Mouse (Mus musculus): ENCODE data around the gene Ldhd. TPM values are rescaled to one million over a fixed set of nuclear protein-coding genes. Genes with fewer than 3 reads are reported as not detected.

Gene Ldhd
- polyA plus RNA-seq, 1 experiment from 2014 or later, result 1.7 TPM

- Histone ChIP-seq H3K27ac (ENCODE audit: low read length) (no peak overlapping the region), H3K9me3 (ENCODE audit: low read length) (no peaks in the 10 kb centered on the region), H3K9ac (replicated peaks; ENCODE audit: low read depth) (no peak overlapping the region), H3K4me3 (ENCODE audit: low read depth, low read length) (no peak overlapping the region), H3K4me2 (replicated peaks; ENCODE audit: low read depth, low read length) (no peak overlapping the region), H3K27me3 (replicated peaks; ENCODE audit: insufficient read depth, low read length) (no peaks in the 10 kb centered on the region), H3K36me3 (ENCODE audit: insufficient read depth, low read length) (no peaks in the 10 kb centered on the region), H3K4me1 (ENCODE audit: insufficient read depth, low read depth, low read length) (no peaks in the 10 kb centered on the region)
- TF ChIP-seq CTCF (IDR thresholded peaks at IDR 0.05) (no peak), EP300 (IDR thresholded peaks at IDR 0.05) (no peak)
- ATAC-seq (no peak), DNase-seq (ENCODE audit: low spot score) (no peak)
These were observed 53.7 kb downstream of the Ldhd start for GRCm38 (mm10) chr8:111576501-111576900.

- Histone ChIP-seq H3K9ac (replicated peaks; ENCODE audit: low read depth) (no peak overlapping the region), H3K36me3 (ENCODE audit: insufficient read depth, low read length) (no peaks in the 10 kb centered on the region), H3K9me3 (ENCODE audit: low read length) (no peaks in the 10 kb centered on the region), H3K27me3 (replicated peaks; ENCODE audit: insufficient read depth, low read length) (no peaks in the 10 kb centered on the region), H3K4me3 (ENCODE audit: low read depth, low read length) (no peak overlapping the region), H3K4me2 (replicated peaks; ENCODE audit: low read depth, low read length) (no peak overlapping the region), H3K27ac (ENCODE audit: low read length) (no peak overlapping the region), H3K4me1 (ENCODE audit: insufficient read depth, low read depth, low read length) (no peaks in the 10 kb centered on the region)
- 90% methylated on average over 4 of the region's 4 CpGs for WGBS
- ATAC-seq (no peak), DNase-seq (ENCODE audit: low spot score) (no peak)
- TF ChIP-seq EP300 (IDR thresholded peaks at IDR 0.05), result no peak
- TF ChIP-seq CTCF (IDR thresholded peaks at IDR 0.05), result no peak
These were observed 54.7 kb downstream of the Ldhd start for GRCm38 (mm10) chr8:111575492-111575891.

GRCm38 (mm10) chr8:111574016-111574415 is 56.2 kb downstream of the Ldhd start:
- TF ChIP-seq EP300 (IDR thresholded peaks at IDR 0.05) (no peak), CTCF (IDR thresholded peaks at IDR 0.05) (no peak)
- Histone ChIP-seq H3K4me2 (replicated peaks; ENCODE audit: low read depth, low read length) (no peak overlapping the region), H3K9me3 (ENCODE audit: low read length) (no peaks in the 10 kb centered on the region), H3K27ac (ENCODE audit: low read length) (no peak overlapping the region), H3K36me3 (ENCODE audit: insufficient read depth, low read length) (no peaks in the 10 kb centered on the region), H3K4me3 (ENCODE audit: low read depth, low read length) (no peak overlapping the region), H3K4me1 (ENCODE audit: insufficient read depth, low read depth, low read length) (no peaks in the 10 kb centered on the region), H3K27me3 (replicated peaks; ENCODE audit: insufficient read depth, low read length) (no peaks in the 10 kb centered on the region), H3K9ac (replicated peaks; ENCODE audit: low read depth) (no peak overlapping the region)
- ATAC-seq, result no peak
- WGBS, result 76% methylated on average over 2 of the region's 2 CpGs
- DNase-seq (ENCODE audit: low spot score), result no peak

Other genes with a start within 250 kb of the Ldhd start
- 0.05 and 0.12 TPM in 2 replicates for gene Fa2h, start 236.6 kb downstream of the Ldhd start, polyA plus RNA-seq (2015; fragmentation: Nextera tagmentation; extraction: Ambion mirVana)
- 2.3 and 2.9 TPM in 2 replicates for gene Wdr59, start 108.3 kb downstream of the Ldhd start, polyA plus RNA-seq (2015; fragmentation: Nextera tagmentation; extraction: Ambion mirVana)
- gene Znrf1, start 94.3 kb downstream of the Ldhd start, polyA plus RNA-seq (2015; fragmentation: Nextera tagmentation; extraction: Ambion mirVana), result 24.5 and 31.6 TPM in 2 replicates
- 11.1 and 11.5 TPM in 2 replicates for gene Zfp1, start 13.0 kb upstream of the Ldhd start, polyA plus RNA-seq (2015; fragmentation: Nextera tagmentation; extraction: Ambion mirVana)
- not detected in 2 replicates for gene Ctrb1, start 60.6 kb upstream of the Ldhd start, polyA plus RNA-seq (2015; fragmentation: Nextera tagmentation; extraction: Ambion mirVana)
- gene Bcar1, start 113.4 kb upstream of the Ldhd start, polyA plus RNA-seq (2015; fragmentation: Nextera tagmentation; extraction: Ambion mirVana), result 29.3 and 34.2 TPM in 2 replicates
- gene Cfdp1, start 223.9 kb upstream of the Ldhd start, polyA plus RNA-seq (2015; fragmentation: Nextera tagmentation; extraction: Ambion mirVana), result 93.9 and 102 TPM in 2 replicates
- 10.5 and 11.3 TPM in 2 replicates for gene Tmem170, start 246.4 kb upstream of the Ldhd start, polyA plus RNA-seq (2015; fragmentation: Nextera tagmentation; extraction: Ambion mirVana)

All from lung, postnatal 0 days (tissue).